Mouse (Mus musculus): ENCODE data around the gene Sbp.

- TF ChIP-seq CTCF (IDR thresholded peaks at IDR 0.05) (no peak), POLR2A (IDR thresholded peaks at IDR 0.05; ENCODE audit: insufficient read depth, low read depth, low read length) (no peak)
These were observed 35.2 kb downstream of the Sbp start for GRCm38 (mm10) chr17:23976665-23977064.
